Mouse (Mus musculus): ENCODE results near the gene Ppp1r14b.

DNA sequence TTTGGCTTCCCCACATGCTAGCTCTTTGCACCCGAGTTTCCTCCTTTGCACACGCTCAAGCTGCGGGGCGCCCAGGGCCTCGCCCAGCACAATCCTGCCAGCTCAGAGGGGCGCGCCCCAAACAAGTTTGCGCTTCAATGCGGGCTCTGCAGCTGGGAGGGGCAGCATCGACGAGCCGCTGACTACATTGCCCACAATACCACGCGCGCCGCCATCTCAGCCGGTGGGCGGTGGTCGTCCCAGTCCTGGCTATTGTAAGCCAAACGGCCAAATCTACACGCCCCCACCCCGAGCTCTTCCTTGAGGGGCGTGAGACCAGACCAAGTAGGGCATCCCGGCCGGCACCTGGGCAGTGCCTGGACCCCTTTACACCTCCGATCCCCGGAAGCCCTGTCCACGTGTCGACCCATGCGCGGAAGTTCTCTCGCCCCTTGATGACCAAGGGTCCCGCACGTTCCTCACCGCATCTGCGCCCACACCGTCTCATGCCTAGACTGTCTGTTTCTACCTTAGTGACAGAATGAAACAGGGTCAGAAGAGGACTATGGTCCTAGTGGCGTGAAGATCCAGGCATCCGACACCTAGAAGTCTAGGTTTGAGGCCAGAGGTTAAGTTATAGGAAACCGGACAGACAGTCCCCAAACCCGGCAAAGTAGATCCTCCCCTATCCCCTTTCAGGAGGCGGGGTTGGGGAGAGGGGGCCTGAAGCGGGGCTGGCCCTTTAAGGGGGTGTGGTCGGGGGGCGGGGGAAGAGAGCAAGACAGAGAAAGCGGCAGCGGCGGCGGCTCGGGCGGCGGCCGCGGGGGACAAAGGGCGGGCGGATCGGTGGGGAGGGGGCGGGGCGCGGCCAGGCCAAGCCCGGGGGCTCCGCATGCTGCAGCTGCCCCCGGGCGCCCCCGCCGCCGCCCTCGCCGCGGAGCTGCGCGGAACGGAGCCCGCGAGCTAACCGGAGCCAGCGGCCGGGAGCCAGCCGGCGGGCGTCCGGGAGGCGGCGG, at the start of gene Ppp1r14b:
- TF ChIP-seq CTCF (IDR thresholded peaks at IDR 0.05; ENCODE audit: low read depth) (no peak), EP300 (IDR thresholded peaks at IDR 0.05; ENCODE audit: low read depth) (no peak)

Data from heart, postnatal 0 days (tissue).